Mouse (Mus musculus): ENCODE measurements around the gene Gm10277. TPM values are rescaled to one million over a fixed set of nuclear protein-coding genes. Genes with fewer than 3 reads are reported as not detected.
A peak's percentile ranks its signal among the peaks of the same experiment; 100 is the strongest.

The Gm10277 gene
- total RNA-seq, 2 experiments from 2014 or later = not detected

GRCm38 (mm10) chr11:77800491-77800868 is 12.9 kb upstream of the Gm10277 start:
- no peak for DNase-seq

DNA sequence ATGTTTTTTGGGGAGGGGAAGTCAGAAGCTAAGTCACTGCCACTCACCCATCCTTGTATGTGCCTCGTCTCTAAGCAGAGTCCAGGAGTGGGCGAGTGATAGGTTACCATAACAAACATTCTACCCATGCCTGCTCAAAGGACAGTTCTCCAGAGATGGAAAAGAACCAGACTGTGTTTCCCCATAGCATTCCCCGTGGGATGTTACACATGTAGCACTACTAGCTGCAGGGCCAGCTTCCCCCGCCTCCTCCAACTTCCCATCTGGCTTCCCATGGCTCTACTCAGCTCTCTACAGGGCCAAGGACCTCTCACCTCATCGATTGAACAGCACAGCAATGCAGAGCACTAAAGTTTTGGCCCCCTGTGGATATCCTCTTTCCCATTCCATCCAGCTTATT is 7.7 kb upstream of the Gm10277 start:
- peak; percentile 55 for DNase-seq

DNA sequence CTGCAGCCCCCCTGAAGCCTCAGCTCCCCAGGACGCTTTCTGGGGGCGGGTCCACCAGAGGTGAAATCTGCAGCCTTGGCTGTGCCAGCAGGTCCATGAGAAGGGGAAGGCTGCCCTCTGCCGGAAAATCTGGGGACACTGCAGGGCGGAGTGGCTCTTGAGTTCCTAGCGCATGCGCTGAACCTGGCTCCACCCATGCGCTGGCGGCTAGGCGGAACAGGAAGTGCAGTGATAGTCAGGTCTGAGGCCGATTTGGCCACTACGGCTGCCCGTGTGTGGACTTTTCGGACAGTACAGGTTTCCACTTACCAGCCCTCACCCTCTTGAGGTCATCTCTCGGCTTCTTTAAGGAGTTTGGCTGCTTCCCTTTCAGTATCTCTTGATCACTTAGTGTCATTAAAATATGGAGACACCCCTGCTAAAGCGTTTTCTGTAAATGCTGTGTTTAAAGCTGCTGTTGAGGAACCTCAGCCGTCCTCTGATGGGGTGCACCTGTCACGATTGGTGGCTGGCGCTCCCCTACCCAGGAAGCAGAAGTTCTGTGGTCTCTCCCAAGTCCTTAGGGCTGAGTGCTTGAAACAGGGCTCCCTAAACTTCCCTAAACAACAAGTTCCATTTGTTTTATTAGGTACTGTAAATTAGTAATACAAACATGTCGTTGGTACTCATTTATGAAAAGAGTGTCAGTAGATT is 5.8 kb upstream of the Gm10277 start:
- peak; percentile 98 for DNase-seq

DNA sequence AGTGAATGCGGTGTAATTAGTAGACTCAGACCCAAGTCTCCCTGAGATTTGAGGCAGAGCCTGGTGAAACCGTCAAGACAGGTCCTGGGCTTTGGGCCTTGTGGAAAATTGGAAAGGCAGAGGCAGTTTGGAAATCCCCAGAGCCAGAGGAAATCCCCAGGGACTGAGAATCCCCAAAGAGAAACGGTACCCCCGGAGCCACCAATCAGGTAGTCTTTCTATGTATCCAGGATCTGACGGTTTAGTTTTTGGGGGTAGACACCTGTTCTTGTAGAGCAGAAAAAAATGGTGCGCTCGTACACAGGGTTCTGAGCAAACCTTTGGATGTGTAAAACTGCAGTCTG is 5.0 kb upstream of the Gm10277 start:
- no peak for DNase-seq

DNA sequence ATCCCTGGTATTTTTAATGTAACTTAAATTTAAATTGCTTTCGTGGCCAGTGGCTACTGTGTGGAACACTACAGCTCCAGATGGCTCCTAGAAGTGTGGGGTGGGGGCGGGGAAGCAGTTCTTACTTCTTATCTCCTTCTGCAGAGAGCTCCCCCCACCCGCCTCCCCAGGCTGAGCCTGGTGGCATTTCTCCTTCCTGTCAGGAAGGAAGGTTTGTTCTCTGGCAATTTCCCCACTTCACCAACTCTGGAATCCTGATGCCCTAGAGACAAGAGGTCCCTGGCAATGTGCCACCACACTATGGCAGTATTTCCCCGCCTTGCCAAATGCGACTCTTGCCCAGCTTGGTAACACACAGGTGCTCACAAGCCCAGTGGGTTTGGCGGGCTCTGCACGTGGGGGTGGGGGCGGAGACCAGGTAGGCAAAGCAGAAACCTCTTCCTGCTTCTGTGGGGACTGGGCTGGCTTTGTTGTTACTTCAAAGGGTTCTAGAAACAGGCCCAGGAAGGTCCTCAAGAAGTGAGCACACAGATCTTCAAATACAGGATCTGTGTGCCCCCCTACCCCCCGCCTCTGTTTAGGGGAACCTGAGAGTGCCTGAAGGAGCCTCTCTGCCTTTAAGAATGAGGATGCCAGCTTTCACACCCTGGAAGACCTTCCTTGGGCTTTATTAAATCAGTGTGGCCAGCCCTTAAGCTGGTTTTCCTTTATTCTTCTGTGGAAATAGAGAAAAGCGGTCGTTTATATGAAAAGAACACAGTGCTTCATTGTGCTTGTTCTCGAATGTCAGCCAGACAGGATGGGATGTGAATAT is 4.4 kb upstream of the Gm10277 start:
- DNase-seq = peak; percentile 82

- peak; percentile 63 for DNase-seq
Observed at GRCm38 (mm10) chr11:77791241-77791727, 3.7 kb upstream of the Gm10277 start.

DNA sequence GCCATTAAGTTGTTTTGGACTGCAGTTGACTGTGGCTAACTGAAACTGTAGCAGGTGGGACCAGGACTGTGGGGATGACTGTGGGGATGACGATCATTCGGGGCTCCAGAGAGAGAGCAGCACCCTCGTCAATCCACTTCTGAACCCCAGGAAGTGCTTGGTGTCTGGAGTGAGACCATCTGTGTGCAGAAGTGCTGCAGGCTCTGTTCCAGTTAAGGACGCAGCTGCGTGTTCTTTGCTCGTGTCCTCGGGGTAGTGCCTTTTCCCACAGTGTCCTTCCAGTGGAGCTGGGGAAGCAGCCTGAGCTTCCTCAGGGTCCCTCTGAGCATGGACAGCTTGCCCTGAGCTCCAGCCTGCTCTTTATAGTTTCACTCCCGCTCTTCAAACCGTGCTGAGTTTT is 2.7 kb upstream of the Gm10277 start:
- DNase-seq = no peak

GRCm38 (mm10) chr11:77789512-77789911 is 2.0 kb upstream of the Gm10277 start:
- DNase-seq = no peak

DNA sequence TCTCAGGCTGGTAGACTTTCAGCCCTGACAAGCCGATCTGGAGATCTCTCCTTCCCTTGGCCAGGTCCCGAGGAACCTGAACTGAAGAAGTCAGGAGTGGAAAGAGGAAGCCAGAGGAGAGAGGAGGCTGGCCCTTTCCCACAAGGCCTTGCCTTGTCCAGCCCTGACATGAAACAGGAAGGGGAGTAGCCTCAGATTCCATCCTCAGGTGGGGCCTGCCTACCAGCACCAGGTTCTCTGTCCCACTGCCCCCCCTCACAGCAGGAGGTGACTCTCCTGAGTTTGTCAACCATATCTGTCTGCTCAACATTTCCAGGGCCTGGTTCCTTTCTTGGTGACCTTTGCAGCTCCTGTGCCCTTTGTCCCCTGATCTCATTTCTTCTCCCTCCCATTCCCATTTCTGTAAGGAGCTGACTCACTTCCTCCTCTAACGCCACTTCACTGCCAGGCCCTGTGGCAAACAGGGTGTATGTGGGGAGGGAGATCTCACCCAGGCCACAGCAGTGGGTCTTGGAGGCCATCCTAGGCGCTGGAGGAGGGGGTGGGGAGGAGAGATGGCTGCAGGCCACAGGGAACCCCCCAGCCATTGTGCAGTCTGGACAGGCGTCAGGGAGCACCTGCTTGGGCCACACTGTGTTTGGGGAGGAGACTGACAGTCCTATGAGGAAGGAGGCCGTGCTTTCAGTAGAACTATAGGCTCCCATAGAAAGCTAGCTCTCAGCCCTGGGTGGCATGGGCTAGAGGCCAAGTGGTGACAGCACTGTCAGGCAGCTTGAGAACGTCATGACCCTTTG is 1.6 kb downstream of the Gm10277 start:
- DNase-seq = peak; percentile 68

DNA sequence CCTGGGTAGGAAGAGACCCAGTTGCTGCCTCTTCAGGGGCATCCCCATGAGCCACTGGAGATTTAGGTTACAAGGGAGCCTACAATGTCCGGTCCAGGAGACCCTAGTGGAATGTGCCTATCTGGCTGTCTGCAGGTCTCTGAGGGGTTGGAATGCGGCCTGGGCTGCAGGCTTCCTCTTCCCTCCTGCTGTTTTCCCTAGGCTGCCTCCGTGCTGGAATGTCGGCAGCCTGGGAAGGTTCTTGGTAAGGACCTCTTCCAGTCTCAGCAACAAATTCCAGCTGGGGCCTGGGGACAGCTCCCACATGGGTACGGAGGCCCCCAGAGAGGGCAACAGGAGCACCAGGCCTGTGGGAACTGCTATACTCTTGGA is 2.2 kb downstream of the Gm10277 start:
- DNase-seq = no peak

DNA sequence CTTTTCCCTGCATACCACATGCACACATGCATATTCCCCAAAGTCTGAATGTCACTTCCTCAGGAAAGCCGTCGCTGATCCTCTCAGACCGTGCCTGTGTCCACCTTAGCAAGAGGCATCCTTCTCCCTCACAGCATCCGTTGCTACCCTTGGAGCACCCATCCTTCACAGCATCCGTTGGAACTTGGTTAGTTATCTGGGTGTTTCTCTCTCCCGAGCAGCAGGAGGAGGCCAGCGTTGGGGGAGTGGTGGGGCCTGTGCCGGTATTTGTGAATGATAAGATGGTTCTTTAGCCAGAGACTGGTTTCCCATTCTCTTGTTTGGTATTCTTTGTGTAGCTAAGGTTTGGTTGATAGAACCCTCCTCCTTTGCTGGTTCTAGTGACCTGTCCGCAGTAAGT is 2.7 kb downstream of the Gm10277 start:
- no peak for DNase-seq

DNA sequence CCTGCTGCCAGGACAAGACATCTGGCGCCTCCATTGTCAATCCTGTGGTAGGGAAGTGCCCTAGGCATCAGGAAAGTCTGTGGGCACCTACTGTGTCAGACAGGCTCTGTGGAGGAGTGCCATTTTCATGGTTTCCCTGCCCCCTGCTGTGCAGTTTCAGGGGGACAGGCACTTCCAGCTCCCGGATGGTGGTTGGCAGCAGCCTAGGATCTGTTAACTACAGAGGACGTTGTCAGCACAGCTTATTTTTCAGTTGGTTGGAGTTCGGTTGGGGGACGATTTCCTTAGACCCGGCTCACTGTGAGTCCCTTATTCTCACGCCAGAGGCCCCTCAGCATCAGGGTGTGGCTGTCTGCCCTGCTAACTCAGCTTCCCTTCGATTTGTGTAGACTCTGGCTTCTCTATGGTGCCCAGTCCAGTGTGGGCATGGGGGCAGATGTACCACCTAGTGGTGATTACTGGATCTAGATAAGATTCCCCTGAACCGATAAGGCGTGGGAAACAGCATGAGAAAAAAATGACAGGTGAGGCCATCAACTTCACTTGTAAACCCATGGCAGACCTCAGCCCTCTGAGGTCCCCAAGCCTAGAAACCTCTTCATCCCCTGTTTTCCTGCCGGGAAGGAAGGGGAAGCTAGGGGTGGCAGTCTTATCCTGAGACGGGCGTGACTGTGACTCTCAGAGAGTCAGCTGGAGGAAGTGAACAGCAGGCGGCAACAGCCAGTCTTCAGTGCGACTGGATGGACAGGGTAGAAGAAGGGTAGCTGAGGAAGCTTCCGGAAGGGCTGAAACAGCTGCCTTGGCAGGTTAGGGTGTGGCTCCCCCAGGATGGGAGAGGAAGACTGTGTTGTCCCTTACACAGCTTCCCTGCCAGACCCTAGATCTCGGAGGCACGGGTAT is 3.5 kb downstream of the Gm10277 start:
- DNase-seq = peak; percentile 43

- DNase-seq = peak; percentile 40
Observed at GRCm38 (mm10) chr11:77783211-77783746, 4.3 kb downstream of the Gm10277 start.

- DNase-seq = no peak
Observed at GRCm38 (mm10) chr11:77782104-77782815, 5.3 kb downstream of the Gm10277 start.

DNA sequence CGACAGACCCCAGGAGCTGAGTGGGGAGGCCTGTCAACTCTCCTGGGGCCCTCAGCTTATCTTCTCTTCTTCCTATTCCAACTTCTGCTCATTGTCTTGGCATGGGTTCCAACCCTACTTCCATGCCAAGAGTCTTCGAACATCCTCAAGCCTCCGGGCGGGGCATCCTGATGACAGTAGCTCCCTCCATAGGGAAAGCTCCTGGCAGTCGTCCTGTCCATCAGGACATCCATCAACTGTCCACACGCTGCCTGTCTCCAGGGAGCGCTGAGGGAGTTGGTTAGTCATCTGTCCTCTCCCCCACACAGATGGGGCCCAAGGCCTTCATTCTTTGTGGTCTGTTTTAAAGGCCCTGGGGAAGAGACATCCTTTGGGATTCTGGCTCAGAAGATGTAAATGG is 6.5 kb downstream of the Gm10277 start:
- peak; percentile 48 for DNase-seq

GRCm38 (mm10) chr11:77779240-77779639 is 8.3 kb downstream of the Gm10277 start:
- no peak for DNase-seq

- no peak for DNase-seq
Observed at GRCm38 (mm10) chr11:77777937-77778336, 9.6 kb downstream of the Gm10277 start.

DNA sequence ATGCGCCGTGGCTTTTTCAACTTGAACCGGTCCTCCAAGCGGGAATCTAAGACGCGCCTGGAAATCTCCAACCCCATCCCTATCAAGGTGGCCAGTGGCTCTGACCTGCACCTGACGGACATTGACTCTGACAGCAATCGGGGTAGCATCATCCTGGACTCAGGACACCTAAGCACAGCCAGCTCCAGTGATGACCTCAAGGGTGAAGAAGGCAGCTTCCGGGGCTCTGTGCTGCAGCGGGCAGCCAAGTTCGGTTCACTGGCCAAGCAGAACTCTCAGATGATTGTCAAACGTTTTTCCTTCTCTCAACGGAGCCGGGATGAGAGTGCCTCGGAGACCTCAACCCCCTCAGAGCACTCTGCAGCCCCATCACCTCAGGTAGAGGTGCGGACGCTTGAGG is 10.1 kb downstream of the Gm10277 start:
- DNase-seq = no peak

DNA sequence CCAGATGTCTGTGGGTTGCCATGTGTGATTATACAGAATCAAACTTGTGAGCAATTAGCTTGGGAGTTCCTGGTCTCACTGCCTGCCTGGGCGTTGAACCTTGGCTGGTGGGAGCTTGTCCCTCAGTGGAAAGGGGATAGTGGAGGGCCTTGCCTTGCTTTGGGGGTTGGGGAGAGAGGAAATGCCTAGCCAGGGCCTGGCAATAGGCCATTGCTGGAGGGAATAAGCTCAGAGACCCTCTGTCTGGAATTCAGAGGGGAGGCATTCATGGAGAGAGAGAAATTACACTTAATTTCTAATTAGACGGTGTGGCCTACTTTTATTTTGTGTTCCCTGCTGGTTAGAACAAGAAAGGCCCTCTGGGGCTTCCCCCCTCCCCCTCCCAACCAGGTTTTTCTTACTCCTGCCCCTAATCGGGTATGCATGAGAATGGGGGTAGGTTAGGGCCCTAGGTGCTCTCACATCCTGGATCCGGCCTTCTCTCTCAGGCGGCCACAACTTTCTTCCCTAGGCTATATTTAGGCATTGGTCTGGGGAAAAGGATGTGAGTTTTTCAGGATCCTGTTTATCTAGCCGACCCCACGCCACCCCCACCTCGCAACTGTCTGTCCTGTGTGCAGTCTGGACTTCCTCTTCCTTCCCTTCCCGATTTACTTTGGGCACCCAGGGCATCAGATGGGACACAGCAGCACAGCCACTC is 11.7 kb downstream of the Gm10277 start:
- peak; percentile 36 for DNase-seq

Measured in adrenal gland, postnatal 10 days (tissue).